Mouse (Mus musculus) layer of hippocampus, adult 8-10 months (tissue): ENCODE results near the gene Tmprss11a. TPM values are rescaled to one million over a fixed set of nuclear protein-coding genes. Genes with fewer than 3 reads are reported as not detected.

Experiments used
- DNase-seq, 2 experiments: peaks; one replicate each; pipeline ENCODE4 v3.0.0; 2022; ENCODE audit warnings: low spot score in 2 of 2
- total RNA-seq, 4 experiments: library from RNA; stranded (reverse); gene quantifications; 2 replicates each; pipeline ENCODE4 v1.2.4; 2022

Tmprss11a gene
- under 1 TPM in 1 of 4 experiments, not detected in 3; 0.22 TPM for total RNA-seq

DNA sequence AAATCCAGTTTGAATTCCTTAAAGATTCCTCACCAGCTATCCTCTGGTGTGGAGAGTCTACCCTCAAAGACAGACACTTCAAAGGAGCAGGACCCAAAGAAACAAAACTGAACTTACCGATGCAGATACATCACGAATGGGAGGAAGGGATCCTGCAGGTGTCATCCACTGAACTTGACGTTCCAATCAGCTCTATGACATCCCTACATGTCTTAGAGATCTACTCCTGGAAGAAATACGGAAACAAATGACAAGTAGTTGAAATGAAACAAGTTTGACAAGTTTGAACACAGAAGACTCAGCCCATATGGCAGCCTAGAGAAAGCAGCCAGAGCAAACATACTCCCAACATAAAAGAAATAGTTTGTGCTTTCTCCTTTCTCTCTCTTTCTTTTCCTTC is at the start of gene Tmprss11a:
Tmprss11a (minus strand) TSS at position 101 of the 400 bp plus-strand sequence.
- no peak for DNase-seq

- DNase-seq = no peak
Observed at GRCm38 (mm10) chr5:86518500-86518899, 49.7 kb upstream of the Tmprss11a start, which contains the start of gene Tmprss11g. TSS of gene Tmprss11g (minus strand) at chr5:86518600.

- DNase-seq = no peak
Observed at GRCm38 (mm10) chr5:86511538-86511937, 42.7 kb upstream of the Tmprss11a start.

DNA sequence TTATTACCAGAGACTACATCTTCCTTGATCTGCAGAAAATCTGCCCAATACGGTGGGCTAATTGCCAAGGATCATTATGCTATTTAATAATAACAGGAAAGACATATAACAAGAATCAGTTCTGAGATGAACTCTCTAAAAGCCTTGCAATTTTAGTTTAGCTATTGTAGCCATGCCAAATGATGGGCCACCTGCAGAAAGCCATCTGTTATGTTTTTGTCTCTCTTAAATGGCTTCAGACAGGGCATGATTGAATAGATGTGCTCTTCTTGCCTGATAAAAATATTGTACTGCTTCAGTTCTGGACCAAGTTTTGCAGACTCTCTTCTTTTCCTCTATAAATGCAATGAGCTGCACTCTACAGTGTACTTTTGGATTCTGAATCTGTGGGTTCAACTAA is 24.7 kb upstream of the Tmprss11a start:
- DNase-seq = no peak

- DNase-seq = no peak
Observed at GRCm38 (mm10) chr5:86482562-86482961, 13.8 kb upstream of the Tmprss11a start.

GRCm38 (mm10) chr5:86482031-86482430 is 13.2 kb upstream of the Tmprss11a start:
- DNase-seq = no peak

GRCm38 (mm10) chr5:86473859-86474258 is 5.1 kb upstream of the Tmprss11a start:
- no peak for DNase-seq

DNA sequence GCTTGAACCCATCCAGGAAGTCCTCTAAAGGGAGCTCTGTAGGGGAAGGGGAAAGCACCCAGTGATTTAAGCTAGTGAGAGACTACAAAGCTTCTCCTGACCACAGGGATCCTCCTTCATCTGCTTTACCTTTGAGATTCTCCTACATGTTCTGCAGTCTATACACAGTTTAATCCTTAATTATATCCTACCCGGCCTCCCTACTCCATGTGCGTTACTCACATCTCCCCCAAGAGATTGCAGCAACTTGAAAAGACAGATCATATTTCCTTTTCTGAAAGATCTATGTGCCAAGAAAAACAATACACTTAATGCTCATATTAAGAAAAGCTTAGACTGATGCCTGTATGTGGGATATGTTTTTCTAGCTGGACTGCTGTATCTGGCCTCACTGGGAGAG is 29.5 kb downstream of the Tmprss11a start:
- no peak for DNase-seq

GRCm38 (mm10) chr5:86438548-86438947 is 30.2 kb downstream of the Tmprss11a start:
- DNase-seq = no peak

GRCm38 (mm10) chr5:86432697-86433096 is 36.1 kb downstream of the Tmprss11a start:
- DNase-seq = peak in 1 of 2 experiments; percentile 33

DNA sequence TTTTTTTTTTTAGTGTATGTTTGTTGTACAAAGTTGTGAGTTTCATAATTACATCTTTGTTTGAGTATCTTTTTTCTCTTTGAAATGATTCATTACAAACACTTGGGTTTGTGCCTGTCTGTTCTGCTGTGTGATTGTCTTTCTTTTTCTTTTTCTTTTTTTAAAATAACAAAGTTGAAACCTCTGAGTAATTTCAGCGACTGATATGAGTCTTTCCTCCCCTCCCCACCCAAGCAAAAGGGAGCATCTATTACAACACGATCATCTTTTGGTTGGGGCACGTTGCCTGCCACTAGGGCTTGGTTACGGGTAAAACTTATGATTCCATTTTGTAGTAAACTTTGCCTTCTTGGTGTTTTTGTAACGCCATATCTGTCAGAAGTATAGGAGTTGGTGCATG is 37.7 kb downstream of the Tmprss11a start:
- no peak for DNase-seq

DNA sequence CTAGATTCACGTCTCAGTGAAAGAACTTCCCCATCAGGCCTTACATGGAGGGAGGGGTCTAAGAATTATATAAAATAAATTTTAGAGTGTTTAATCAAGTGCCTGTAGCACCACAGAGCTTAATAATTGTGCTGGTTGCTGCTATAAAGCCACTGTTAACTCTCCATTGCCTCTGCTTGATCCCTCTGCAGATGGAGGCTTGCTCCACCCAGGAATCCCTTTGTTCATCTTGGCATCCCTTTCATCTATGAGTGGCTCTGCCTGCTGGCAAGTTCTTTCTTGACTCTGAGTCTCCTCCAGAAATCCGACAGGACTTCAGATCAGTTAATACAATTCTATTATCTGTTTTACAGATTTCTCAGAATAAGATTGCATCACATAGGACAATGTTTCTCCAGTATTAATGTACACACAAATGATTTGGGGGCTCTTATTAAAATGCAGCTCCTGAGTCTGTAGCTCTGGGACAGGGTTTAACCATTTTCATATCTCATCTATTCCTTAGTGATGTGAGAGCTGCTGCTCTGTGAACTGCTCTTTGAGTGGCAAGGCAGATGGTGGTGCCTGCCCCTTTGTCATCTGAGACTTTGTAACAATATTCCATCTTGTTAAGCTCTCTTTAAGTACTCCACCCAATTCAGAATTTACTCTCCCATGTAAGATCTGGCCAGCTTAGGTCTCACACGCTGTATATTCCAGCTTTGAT is 47.3 kb downstream of the Tmprss11a start:
- no peak for DNase-seq

DNA sequence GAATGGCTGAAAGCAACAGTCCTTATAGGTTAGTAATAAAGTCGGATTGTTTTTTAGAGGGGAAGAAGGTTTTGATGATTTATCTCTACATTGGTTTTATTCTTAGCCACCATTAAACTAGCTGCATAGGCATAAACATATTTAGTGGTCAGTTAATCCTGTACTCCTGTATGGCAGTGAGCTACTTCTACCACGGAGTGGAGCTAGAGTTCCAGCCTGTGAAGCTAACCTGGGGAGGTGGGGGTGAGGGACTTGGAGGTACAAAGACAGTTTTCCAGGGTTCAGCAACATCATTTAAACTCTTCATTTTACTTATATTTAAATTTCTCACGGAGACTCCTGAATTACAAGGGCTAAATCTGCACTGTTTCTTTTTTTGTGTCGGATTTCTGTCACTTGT is 49.3 kb downstream of the Tmprss11a start:
- no peak for DNase-seq

DNA sequence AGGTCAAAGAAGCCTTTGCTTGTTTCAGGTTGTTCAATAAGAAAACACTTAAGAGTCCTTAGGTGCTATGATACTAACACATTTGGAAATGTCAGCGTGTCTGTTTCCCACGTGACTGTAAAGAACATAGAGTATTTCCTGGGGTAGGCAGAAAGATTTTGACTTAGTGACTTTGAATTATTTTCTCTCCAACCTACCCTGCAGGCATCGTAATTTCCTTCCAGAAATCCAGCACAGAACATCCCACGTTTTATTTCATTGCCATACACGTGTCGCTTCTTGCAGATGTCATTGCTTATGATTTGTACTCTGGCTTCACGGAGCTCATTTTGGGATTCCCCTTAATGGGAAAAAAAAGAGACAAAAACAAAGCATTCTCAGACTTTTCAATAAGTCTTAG is 54.5 kb downstream of the Tmprss11a start:
- no peak for DNase-seq

DNA sequence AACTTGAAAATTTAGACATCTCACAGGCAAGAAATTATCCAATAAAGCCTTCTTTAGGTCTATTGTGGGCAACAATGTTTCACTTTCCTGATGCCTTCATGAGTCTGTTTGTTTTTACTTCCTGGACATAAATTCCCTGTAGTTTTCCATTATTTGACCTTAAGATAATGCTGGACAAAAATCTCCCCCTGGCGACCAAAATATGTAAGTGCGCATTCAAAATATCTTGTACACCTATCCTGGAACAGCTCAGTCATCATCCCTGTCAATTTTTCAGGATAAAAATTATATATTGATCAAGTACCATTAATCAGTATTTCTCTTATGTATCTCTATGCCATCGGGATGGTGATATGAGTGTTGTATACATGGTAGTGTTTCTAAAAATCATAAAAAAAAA is 58.0 kb downstream of the Tmprss11a start:
- DNase-seq = no peak

DNA sequence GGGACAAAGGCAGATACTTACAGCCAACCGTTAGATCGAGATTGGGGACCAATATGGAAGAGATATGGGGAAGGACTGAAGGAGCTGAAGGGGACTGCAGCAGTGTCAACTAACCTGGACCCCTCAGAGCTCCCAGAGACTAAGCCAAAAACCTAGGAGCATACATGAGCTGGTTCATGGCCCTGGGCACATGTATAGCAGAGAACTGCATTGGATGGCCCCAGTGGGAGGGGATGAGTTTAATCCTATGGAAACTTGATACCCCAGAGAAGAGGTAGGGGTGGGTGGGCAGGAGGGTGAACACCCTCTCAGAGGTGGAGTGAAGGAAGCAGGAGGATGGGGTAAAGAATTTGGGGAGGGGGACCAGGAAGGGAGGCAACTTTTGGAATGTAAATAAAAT is 60.8 kb downstream of the Tmprss11a start:
- DNase-seq = no peak

GRCm38 (mm10) chr5:86407191-86407590 is 61.6 kb downstream of the Tmprss11a start:
- DNase-seq = no peak

GRCm38 (mm10) chr5:86373320-86373719 is 95.5 kb downstream of the Tmprss11a start, which contains the start of gene Tmprss11d:
TSS of gene Tmprss11d (minus strand) at chr5:86373420.
- DNase-seq = no peak

Other genes with a start within 250 kb of the Tmprss11a start
- gene Tmprss11c, start 179.7 kb downstream of the Tmprss11a start, total RNA-seq = not detected
- not detected for gene Tmprss11d, start 95.6 kb downstream of the Tmprss11a start, total RNA-seq
- not detected for gene Tmprss11g, start 49.6 kb upstream of the Tmprss11a start, total RNA-seq
- gene Tmprss11f, start 163.4 kb upstream of the Tmprss11a start, total RNA-seq = not detected
- gene Tmprss11b, start 207.4 kb upstream of the Tmprss11a start, total RNA-seq = not detected